Mouse (Mus musculus): ENCODE results near the gene Gm14137.

Gene Gm14137

GRCm38 (mm10) chr2:119172862-119173576, 1.3 kb upstream of the Gm14137 start:
- DNase-seq (ENCODE audit: low spot score in 2 of 2) = peak; percentile 41 to 71

- no peak for DNase-seq (ENCODE audit: low spot score in 2 of 2)
Measured at GRCm38 (mm10) chr2:119174866-119175265, 557 bp downstream of the Gm14137 start.

- no peak for DNase-seq (ENCODE audit: low spot score in 2 of 2)
Measured at GRCm38 (mm10) chr2:119175614-119176013, 1.3 kb downstream of the Gm14137 start.

GRCm38 (mm10) chr2:119176761-119177160, 2.5 kb downstream of the Gm14137 start:
- no peak for DNase-seq (ENCODE audit: low spot score in 2 of 2)

GRCm38 (mm10) chr2:119177384-119177939, 3.2 kb downstream of the Gm14137 start:
- DNase-seq (ENCODE audit: low spot score in 2 of 2) = no peak

GRCm38 (mm10) chr2:119182914-119183313, 8.6 kb downstream of the Gm14137 start:
- DNase-seq (ENCODE audit: low spot score in 2 of 2) = no peak

GRCm38 (mm10) chr2:119189029-119189710, 14.9 kb downstream of the Gm14137 start:
- peak; percentile 65 to 87 for DNase-seq (ENCODE audit: low spot score in 2 of 2)

GRCm38 (mm10) chr2:119190969-119191368, 16.7 kb downstream of the Gm14137 start:
- no peak for DNase-seq (ENCODE audit: low spot score in 2 of 2)

- no peak for DNase-seq (ENCODE audit: low spot score in 2 of 2)
Measured at GRCm38 (mm10) chr2:119194140-119194539, 19.8 kb downstream of the Gm14137 start.

- DNase-seq (ENCODE audit: low spot score in 2 of 2) = no peak
Measured at GRCm38 (mm10) chr2:119196316-119197108, 22.2 kb downstream of the Gm14137 start.

GRCm38 (mm10) chr2:119197493-119197892, 23.2 kb downstream of the Gm14137 start:
- no peak for DNase-seq (ENCODE audit: low spot score in 2 of 2)

- no peak for DNase-seq (ENCODE audit: low spot score in 2 of 2)
Measured at GRCm38 (mm10) chr2:119198049-119198448, 23.7 kb downstream of the Gm14137 start.

- DNase-seq (ENCODE audit: low spot score in 2 of 2) = no peak
Measured at GRCm38 (mm10) chr2:119198934-119199333, 24.6 kb downstream of the Gm14137 start.

- DNase-seq (ENCODE audit: low spot score in 2 of 2) = peak in 1 of 2 experiments; percentile 68
Measured at GRCm38 (mm10) chr2:119202914-119203453, 28.7 kb downstream of the Gm14137 start.

GRCm38 (mm10) chr2:119203871-119204460, 29.7 kb downstream of the Gm14137 start:
- no peak for DNase-seq (ENCODE audit: low spot score in 2 of 2)

GRCm38 (mm10) chr2:119207961-119208343, 33.6 kb downstream of the Gm14137 start:
- DNase-seq (ENCODE audit: low spot score in 2 of 2) = no peak

GRCm38 (mm10) chr2:119208344-119209175, 34.3 kb downstream of the Gm14137 start, which contains the start of the genes Zfyve19 and Dnajc17:
Gene Zfyve19, plus strand, starts transcription at chr2:119208617.
Gene Dnajc17, minus strand, starts transcription at chr2:119208795.
- peak; percentile 92 to 95 for DNase-seq (ENCODE audit: low spot score in 2 of 2)

- no peak for DNase-seq (ENCODE audit: low spot score in 2 of 2)
Measured at GRCm38 (mm10) chr2:119209176-119209507, 34.8 kb downstream of the Gm14137 start.

Measured in urinary bladder, postnatal 4 days (tissue).